Mouse (Mus musculus): Measurements from ENCODE around the gene Pum2. TPM values are rescaled to one million over a fixed set of nuclear protein-coding genes. Genes with fewer than 3 reads are reported as not detected.
A peak's percentile ranks its signal among the peaks of the same experiment; 100 is the strongest.
"Not testable (repeated sequence)": the region's sequence is repeated elsewhere in the genome, so short reads cannot be mapped to it uniquely, and the experiment has no call there.

Pum2 gene
- total RNA-seq (2021), result 100 to 1,000 TPM; 129 to 131 TPM

DNA sequence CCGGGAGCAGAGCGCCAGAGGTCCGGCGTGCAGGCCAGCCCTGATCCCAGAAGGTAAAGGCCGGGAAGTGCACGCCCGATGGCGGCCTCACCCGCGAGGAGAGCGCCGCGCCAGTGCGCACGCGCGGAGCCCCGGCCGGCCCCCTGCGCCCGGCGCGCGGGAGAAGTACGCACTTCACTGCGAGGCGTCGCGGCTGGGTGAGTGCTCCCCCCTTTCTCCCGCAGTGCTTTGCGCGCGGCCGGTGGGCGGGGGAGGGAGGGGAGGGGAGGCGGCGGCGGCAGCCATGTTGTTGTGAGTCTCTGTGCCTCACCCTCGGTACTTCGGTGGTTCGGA is at the start of gene Pum2:
TSS of gene Pum2 (plus strand) at position 161 of the 333 bp plus-strand sequence.
- intact Hi-C loops (cut with DNase I), result loop anchor here (2.0 kb wide), 1 partner anchor 35 kb away; no protein-coding TSS in a partner anchor

DNA sequence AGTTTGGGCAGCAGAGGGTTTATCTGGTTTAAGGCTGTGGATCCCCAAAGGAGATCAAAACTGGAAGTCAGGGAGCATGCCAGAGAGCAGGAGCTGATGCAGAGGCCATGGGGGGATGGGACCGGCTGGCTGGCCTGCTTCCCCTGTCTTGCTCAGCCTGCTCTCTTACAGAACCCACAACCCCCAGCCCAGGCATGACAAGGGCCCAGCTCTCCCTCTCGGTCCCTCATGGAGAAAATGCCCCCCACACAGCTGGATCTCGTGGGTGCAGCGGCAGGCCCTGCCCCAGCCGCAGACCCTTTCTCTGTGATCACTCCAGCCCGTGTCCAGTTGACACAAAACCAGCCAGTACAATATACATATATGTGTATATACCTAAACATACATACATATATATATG is 44.4 kb upstream of the Pum2 start:
- no peak for DNase-seq (ENCODE audit: low spot score)
- intact Hi-C loops (cut with DNase I), result no loop called here

More for the DNA sequence above, at the start of gene Pum2:
- peak; percentile 87 for DNase-seq (ENCODE audit: low spot score)

DNA sequence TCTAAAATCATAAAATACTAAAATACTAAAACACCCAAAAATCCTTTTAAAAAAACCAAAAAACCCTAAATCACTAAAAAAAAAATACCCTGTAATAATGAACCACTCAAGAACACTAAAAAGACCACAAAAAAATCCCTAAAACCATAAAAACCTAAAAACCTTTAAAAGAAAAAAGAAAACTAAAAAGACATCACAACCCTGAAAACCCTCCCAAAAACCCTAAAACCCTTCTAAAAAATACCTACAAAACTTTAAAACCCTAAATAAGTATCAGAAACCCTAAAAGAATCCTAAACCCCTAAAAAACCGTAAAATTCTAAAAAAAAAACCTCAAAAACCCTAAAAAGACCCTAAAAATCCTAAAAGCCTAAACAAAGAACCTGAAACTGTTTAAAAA is 42.2 kb upstream of the Pum2 start:
- intact Hi-C loops (cut with DNase I), result loop anchor here (10.0 kb wide), 1 partner anchor 307 kb away; no protein-coding TSS in a partner anchor
- no peak for DNase-seq (ENCODE audit: low spot score)

GRCm38 (mm10) chr12:8632737-8633365 is 41.1 kb upstream of the Pum2 start:
- intact Hi-C loops (cut with DNase I), result loop anchor here (10.0 kb wide), 1 partner anchor 308 kb away; no protein-coding TSS in a partner anchor

GRCm38 (mm10) chr12:8634306-8634705 is 39.6 kb upstream of the Pum2 start:
- intact Hi-C loops (cut with DNase I), result loop anchor here (10.0 kb wide), 1 partner anchor 310 kb away; no protein-coding TSS in a partner anchor
- no peak for DNase-seq (ENCODE audit: low spot score)

More at GRCm38 (mm10) chr12:8632737-8633365, 41.1 kb upstream of the Pum2 start:
- no peak for DNase-seq (ENCODE audit: low spot score)

DNA sequence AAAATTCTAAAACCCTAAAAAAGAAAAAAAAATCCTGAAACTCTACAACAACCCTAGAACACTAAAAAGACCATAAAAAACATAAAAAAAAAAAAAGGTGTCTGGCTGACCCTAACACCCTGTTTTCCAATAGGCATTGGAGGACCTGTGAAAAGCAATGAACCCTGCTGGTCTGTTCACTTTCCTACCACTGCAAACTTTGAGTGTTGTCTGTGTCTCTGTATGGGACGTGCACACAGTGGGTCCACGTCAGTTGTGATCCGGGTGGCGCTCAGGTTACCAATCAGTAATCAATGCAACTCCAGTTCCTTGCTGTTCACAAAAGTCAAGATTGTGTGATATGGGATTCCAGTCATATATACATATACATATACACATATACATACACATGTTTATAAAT is 38.4 kb upstream of the Pum2 start:
- no peak for DNase-seq (ENCODE audit: low spot score)
- intact Hi-C loops (cut with DNase I), result loop anchor here (5.0 to 10.0 kb wide), 2 partner anchors 247 to 311 kb away; no protein-coding TSS in a partner anchor

DNA sequence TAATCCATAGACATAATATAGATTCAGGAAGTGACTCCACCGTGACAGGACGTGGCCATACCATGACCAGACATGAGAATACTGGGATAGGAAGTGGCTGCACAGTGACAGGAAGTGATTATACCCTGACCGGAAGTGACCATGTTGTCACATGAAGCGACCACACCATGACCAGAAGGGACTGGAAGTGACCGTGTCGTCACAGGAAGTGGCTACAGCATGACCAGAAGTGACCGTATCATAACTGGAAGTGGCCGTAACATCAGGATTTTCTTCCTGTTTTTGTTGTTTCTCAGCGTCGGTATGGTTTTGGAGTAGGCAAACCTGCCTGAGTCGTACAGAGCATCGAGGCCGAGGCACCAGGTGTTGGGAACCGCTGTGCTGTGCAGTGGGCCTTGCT is 37.0 kb upstream of the Pum2 start:
- intact Hi-C loops (cut with DNase I), result loop anchor here (5.0 to 10.0 kb wide), 2 partner anchors 245 to 312 kb away; no protein-coding TSS in a partner anchor

GRCm38 (mm10) chr12:8638411-8639087 is 35.4 kb upstream of the Pum2 start:
- peak; percentile 35 for DNase-seq (ENCODE audit: low spot score)
- intact Hi-C loops (cut with DNase I), result loop anchor here (2.0 to 10.0 kb wide), 3 partner anchors 34 to 314 kb away; no protein-coding TSS in a partner anchor

More for the DNA sequence above, 37.0 kb upstream of the Pum2 start:
- no peak for DNase-seq (ENCODE audit: low spot score)

DNA sequence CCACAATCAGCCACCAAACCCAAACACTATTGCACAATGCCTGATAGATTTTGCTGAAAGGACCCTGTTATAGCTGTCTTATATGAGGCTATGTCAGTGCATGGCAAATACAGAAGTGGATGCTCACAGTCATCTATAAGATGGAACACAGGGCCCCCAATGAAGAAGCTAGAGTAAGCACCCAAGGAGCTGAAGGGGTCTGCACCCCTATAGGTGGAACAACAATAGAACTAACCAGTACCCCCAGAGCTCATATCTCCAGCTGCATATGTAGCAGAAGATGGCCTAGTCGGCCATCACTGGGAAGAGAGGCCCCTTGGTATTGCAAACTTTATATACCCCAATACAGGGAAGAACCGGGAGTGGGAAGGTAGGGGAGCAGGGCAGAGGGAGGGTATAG is 33.7 kb upstream of the Pum2 start:
- not testable (repeated sequence) for DNase-seq (ENCODE audit: low spot score)
- intact Hi-C loops (cut with DNase I), result loop anchor here (2.0 kb wide), 1 partner anchor 363 kb away; no protein-coding TSS in a partner anchor

- peak; percentile 94 for DNase-seq (ENCODE audit: low spot score)
Observed at GRCm38 (mm10) chr12:8640711-8641424, 33.1 kb upstream of the Pum2 start.

DNA sequence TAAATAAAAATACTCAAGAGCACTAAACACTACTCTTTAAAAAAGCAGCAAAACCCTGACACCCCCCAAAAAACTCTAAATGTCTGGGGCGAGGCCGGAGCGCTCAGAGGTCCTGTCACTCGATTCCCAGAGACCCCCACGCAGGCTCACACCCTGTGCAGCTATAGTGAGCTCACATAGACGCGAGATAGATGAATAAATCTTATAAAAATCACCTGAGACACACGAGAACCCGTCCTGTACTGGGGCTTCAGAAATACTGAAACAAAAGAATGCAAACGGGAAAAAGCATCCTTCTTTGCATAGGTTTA is 32.6 kb upstream of the Pum2 start:
- no peak for DNase-seq (ENCODE audit: low spot score)
- intact Hi-C loops (cut with DNase I), result loop anchor here (2.0 kb wide), 1 partner anchor 361 kb away; no protein-coding TSS in a partner anchor

More at GRCm38 (mm10) chr12:8640711-8641424, 33.1 kb upstream of the Pum2 start:
- intact Hi-C loops (cut with DNase I), result loop anchor here (2.0 kb wide), 1 partner anchor 362 kb away; no protein-coding TSS in a partner anchor

GRCm38 (mm10) chr12:8648211-8648610 is 25.7 kb upstream of the Pum2 start:
- intact Hi-C loops (cut with DNase I); DNase-seq (ENCODE audit: low spot score): not testable (repeated sequence)

DNA sequence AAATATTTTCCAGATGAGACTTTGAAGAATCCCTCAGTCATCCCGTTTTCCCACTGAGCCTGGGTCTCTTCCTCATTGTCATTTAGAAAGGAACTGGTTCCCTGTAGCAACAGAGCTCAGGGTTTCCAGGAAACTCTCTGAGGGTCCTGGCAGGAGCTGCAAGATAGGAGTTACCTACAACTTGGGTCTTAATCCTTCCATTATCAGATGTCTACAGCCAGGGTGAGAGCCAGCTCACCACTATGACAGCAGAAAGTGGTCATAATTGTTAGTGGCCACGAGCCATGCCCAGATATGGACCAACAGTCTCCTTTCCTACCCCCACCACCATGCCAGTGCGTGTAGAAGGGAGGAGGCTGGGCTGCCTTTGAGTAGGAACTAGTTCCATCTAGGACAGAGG is 23.9 kb upstream of the Pum2 start:
- DNase-seq (ENCODE audit: low spot score); intact Hi-C loops (cut with DNase I): not testable (repeated sequence)

DNA sequence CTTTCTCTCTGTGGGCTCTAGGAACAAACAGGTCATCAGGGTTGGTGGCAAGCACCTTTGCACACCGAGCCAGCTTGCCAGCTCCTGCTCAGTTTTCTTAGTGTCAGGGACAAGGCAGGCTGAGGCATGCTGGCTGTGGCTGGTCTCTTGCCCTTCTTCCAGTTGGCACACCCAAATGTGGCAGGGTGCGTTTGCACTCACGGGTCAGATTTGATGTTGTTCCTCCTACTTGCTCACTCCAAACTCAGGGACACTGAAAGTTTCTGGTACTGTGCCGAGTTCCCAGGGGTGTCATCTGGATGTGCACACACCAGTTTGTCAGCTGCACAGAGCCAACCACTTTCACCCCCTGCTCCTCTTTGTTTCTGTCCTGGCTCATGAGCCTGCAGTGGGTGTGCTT is 17.3 kb upstream of the Pum2 start:
- DNase-seq (ENCODE audit: low spot score), result no peak
- intact Hi-C loops (cut with DNase I), result no loop called here

DNA sequence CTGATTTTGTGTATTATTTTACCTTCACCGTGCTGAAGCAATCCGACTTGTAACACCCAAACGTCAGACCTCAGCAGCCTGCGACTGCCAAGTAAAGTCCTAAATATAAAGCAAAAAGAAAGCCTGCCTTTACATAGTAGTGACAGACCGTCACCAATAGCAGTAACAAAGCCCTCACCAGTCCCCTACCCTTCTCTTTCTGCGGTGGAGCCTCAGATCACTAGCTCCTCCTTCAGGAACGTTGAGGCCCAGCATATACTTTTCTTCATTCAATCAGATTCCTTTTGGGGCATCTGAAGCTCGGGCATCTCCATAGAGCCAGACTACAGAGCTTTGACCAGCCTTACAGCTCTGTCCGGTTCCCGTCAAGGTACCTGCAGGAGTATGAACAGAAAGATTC is 16.8 kb upstream of the Pum2 start:
- intact Hi-C loops (cut with DNase I), result no loop called here
- DNase-seq (ENCODE audit: low spot score), result no peak

DNA sequence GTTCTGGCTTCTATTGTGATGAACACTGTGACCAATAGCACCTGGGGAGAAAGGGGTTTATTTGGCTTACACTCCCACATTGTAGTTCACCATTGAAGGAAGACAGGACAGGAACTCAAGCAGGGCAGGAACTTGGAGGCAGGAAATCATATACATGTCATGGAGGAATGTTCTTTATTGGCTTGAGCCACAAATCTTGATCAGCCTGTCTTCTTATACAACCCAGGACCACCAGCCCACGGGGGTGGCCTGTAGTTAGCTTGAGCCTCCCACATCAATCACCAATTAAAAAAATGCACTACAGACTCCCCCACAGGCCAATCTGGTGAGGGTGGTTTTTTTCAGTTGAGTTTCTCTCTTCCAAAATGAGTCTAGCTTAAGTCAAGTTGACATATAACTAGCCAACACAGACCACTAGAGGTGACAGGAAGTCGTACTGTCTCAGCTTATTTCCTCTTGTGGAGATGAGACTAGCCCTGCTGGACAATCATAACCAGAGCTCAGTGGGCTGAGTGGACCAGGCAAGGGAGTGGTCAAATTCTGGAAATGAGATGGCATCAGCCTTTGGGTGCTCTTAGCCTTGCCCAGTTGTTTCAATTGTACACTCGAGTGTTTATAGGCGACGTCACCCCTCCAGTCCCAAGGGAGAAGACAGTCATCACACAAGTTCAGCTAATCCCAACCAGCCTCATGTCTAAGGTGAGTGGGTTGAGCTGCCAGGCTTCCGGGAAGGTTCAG is 16.1 kb upstream of the Pum2 start:
- DNase-seq (ENCODE audit: low spot score), result no peak
- intact Hi-C loops (cut with DNase I), result no loop called here

DNA sequence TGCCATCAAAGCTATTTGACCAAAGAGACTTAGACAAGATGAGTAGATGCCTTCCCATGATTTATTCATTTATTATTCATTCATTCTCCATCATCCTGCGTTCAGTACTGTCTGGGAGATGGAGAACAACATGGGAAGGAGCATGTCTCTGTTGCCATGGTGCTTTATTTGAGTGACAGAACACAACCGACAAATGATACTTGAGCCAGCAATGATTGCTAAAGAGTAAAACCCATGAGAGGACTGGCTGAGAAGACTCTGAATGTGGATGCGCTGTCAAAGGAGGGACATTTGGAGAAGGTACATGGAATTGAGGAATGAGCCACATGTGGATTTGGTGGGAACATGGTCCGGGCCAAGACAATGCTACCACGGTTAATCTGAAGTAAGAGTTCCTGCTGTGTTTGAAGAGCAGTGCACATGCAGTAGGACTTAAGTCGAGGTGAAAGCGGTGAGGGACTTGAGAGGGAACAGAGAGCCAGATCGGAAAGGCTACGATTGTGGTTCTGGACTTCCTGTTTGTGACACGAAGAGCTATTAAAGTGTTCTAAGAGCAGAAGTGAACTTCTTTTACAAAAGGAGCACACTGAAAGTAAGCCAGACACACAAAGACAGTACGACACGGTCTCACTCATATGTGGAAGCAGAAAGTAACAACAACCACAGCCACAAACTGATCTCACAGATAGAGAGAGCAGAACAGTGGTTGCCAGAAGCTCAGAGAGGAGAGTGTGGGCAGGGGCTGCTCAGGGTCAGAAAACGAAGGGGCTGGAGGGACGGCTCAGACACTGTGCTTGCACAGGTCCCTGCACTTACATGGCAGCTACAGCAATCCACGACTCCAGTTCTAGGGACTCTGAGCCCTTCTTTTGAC is 14.3 kb upstream of the Pum2 start:
- intact Hi-C loops (cut with DNase I), result no loop called here
- no peak for DNase-seq (ENCODE audit: low spot score)

GRCm38 (mm10) chr12:8661747-8662146 is 12.2 kb upstream of the Pum2 start:
- intact Hi-C loops (cut with DNase I), result no loop called here

DNA sequence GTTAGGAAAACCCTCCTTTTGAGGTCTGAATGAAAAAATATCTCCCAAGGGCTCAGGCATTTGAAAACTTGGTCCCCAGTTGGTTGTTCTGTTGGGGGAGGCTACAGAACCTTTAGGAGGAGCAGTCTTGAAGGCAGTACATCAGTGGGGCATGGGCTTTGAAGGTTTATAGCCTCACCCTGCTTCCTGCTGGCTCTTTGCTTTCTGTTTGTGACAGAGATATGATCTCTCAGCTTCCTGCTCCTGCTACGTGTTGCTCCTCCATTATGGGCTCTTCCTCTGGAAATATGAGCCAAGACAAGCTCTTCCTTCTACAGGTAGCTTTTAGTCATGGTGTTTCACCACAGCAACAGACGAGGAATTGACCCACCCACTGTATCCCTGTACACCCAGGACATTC is 11.8 kb upstream of the Pum2 start:
- intact Hi-C loops (cut with DNase I), result no loop called here
- no peak for DNase-seq (ENCODE audit: low spot score)

More at GRCm38 (mm10) chr12:8661747-8662146, 12.2 kb upstream of the Pum2 start:
- DNase-seq (ENCODE audit: low spot score), result no peak
